Mouse (Mus musculus): Measurements from ENCODE around the gene Fxr1. TPM values are rescaled to one million over a fixed set of nuclear protein-coding genes. Genes with fewer than 3 reads are reported as not detected.

Gene Fxr1
- polyA plus RNA-seq (2017; shearing (Covaris generic)) = 10 to 100 TPM; 42.8 to 46.2 TPM

GRCm38 (mm10) chr3:34019540-34020381 lies at the start of gene Fxr1:
Gene Fxr1, plus strand, starts transcription at chr3:34019943.

DNA sequence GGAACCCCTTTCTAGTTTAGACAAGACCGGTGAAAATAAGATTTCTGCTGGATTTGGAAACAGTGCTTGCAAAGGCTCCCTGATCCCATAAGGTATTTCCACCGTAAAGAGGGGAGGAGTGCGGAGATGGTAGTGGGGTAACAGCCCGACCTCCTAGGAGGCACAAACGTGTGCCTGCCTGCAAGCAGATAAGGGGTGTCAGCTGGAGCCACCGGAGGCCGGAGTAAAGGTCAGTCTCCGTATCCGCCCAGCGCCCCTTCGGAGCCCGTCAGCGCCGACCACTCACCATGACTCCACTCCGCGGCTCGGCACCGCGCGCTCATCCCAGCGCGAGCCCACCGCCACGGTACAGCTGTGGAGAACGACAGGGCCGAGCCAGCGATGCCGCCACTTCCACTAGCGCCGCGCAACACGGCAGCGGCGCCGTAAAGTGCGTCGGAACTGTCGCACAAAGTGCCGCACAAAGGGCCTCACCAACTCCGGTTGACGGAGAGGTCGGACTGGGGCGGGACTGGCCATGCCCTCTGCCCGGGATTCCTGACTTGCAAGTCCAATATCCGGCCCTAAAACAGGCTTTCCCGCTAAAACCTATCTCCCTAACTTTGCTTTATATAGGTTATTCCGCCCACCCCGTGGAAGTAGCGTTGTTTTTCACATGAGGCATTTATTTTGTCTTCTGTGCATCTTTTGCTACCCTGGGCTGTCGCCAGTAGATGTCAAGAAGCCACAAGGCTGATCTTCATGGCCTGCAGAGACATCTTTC lies 61.3 kb downstream of the Fxr1 start, which contains the start of gene Dnajc19:
TSS of gene Dnajc19 (minus strand) at position 422 of the 763 bp plus-strand sequence.

Other genes starting within 250 kb of the Fxr1 start
- gene Ttc14, start 220.1 kb upstream of the Fxr1 start, polyA plus RNA-seq (2017; shearing (Covaris generic)) = 100 to 1,000 TPM; 153 to 171 TPM
- under 1 TPM; 0.14 to 0.56 TPM for gene Ccdc39, start 175.6 kb upstream of the Fxr1 start, polyA plus RNA-seq (2017; shearing (Covaris generic))
- gene Dnajc19, start 61.4 kb downstream of the Fxr1 start, polyA plus RNA-seq (2017; shearing (Covaris generic)) = 100 to 1,000 TPM; 110 to 139 TPM

Data from inflammation-experienced regulatory T-cells (primary cell).